In the genomic region with DNA sequence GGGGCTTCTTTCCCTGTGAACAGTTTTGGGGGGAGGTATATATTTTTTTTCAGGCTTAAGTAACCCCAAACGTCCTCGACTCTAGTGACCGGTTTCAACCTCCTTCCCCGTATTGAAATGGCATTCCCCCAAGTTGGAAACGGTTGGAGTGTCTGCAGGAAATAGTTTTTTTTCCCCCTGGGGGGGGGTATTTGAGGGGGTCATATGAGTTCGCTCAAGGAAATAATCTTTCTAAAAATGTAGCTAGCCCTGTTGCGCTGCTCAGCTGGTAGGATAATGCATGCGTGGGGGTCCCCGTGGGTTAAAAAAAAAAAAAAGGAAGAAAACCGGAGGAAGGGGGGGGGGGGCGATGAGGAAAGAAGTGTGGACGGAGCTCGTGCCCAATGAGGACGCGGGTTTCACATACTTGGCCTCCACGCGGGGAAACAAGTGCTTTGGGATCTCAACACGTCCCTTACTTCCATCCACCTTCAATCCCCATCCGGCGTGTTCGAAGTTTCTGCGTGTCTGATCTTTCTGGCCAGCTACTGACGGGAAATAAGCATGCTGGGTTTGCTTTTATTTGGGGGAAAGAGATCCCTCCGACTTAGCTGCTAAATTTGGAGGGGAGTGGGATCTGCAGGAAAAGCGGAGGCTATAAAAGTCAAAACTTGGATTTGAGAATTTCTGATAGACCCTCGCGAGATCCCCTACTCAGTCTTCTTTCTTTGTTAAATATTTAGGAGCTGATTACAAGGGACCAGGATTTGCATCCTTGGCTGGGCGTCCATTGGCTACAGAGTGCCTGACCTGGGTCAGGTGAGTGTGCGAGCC, we compare ENCODE assay signal across 7 mouse cellular contexts. TPM values are rescaled to one million over a fixed set of nuclear protein-coding genes. Genes with fewer than 3 reads are reported as not detected.
DNase-seq lines count a peak whose midpoint lies in the region; ATAC-seq and TF ChIP-seq lines count a peak whose summit lies in the region.

No protein-coding gene starts in this region.

- peak overlapping the region; percentile 75 for H3K4me3 ChIP-seq in ES-Bruce4 (ENCODE audit: low read depth, low read length)
- H3K4me3 ChIP-seq in embryonic facial prominence, embryonic 13.5 days = peak overlapping the region; percentile 78
- peak overlapping the region; percentile 68 for H3K4me3 ChIP-seq in hindbrain, embryonic 12.5 days
- H3K4me3 ChIP-seq in lung, embryonic 15.5 days = peak overlapping the region; percentile 85

- no peak for TF ChIP-seq POLR2A in ES-Bruce4 (IDR thresholded peaks at IDR 0.05; ENCODE audit: insufficient read depth, low read length)

- no peak for TF ChIP-seq CTCF in ES-Bruce4 (IDR thresholded peaks at IDR 0.05; ENCODE audit: low read depth, low read length)

- no peak overlapping the region for H3K27ac ChIP-seq in ES-Bruce4 (ENCODE audit: insufficient read depth, low read length)
- no peak overlapping the region; the same call in 1 of the 2 replicates for H3K27ac ChIP-seq in embryonic facial prominence, embryonic 13.5 days
- H3K27ac ChIP-seq in hindbrain, embryonic 12.5 days = no peak overlapping the region
- H3K27ac ChIP-seq in lung, embryonic 15.5 days = peak overlapping the region; percentile 69

- peaks cover 3% of the 10 kb centered on the region for H3K4me1 ChIP-seq in ES-Bruce4 (ENCODE audit: control insufficient read depth, insufficient read depth, low read length)
- H3K4me1 ChIP-seq in embryonic facial prominence, embryonic 13.5 days = peaks cover 41% of the 10 kb centered on the region
- peaks cover 5% of the 10 kb centered on the region for H3K4me1 ChIP-seq in hindbrain, embryonic 12.5 days
- peaks cover 44% of the 10 kb centered on the region for H3K4me1 ChIP-seq in lung, embryonic 15.5 days

- H3K4me2 ChIP-seq in embryonic facial prominence, embryonic 13.5 days = peak overlapping the region; percentile 80
- H3K4me2 ChIP-seq in hindbrain, embryonic 12.5 days (replicated peaks) = peak overlapping the region; percentile 86
- peak overlapping the region; percentile 86 for H3K4me2 ChIP-seq in lung, embryonic 15.5 days

- peaks cover 6% of the 10 kb centered on the region; the same call in 1 of the 2 replicates for H3K36me3 ChIP-seq in ES-Bruce4 (ENCODE audit: control insufficient read depth, insufficient read depth, low read length, poor library complexity, severe bottlenecking)
- no peaks in the 10 kb centered on the region for H3K36me3 ChIP-seq in embryonic facial prominence, embryonic 13.5 days
- H3K36me3 ChIP-seq in hindbrain, embryonic 12.5 days = no peaks in the 10 kb centered on the region
- no peaks in the 10 kb centered on the region for H3K36me3 ChIP-seq in lung, embryonic 15.5 days

- peak; percentile 29 for DNase-seq in A20 (ENCODE audit: low read depth, low spot score)
- DNase-seq in right cerebral cortex, postnatal 10 days (ENCODE audit: low spot score in 2 of 2) = peak; percentile 42 to 59
- no peak for DNase-seq in frontal cortex, postnatal 14 days (ENCODE audit: low spot score in 2 of 2)

- TF ChIP-seq EP300 in ES-Bruce4 (IDR thresholded peaks at IDR 0.05; ENCODE audit: insufficient read depth, low read depth, low read length) = no peak

- no peaks in the 10 kb centered on the region for H3K9me3 ChIP-seq in ES-Bruce4 (replicated peaks; ENCODE audit: control insufficient read depth, insufficient read depth, low read length, poor library complexity, severe bottlenecking)
- no peaks in the 10 kb centered on the region for H3K9me3 ChIP-seq in embryonic facial prominence, embryonic 13.5 days
- no peaks in the 10 kb centered on the region for H3K9me3 ChIP-seq in hindbrain, embryonic 12.5 days (replicated peaks)
- no peaks in the 10 kb centered on the region for H3K9me3 ChIP-seq in lung, embryonic 15.5 days

- 1% methylated on average over 28 of the region's 29 CpGs for WGBS in embryonic facial prominence, embryonic 13.5 days
- under 1% methylated on average over 28 of the region's 29 CpGs for WGBS in hindbrain, embryonic 12.5 days
- WGBS in lung, embryonic 15.5 days = under 1% methylated on average over 27 of the region's 29 CpGs

- H3K9ac ChIP-seq in ES-Bruce4 (ENCODE audit: low read depth, poor library complexity, severe bottlenecking) = peak overlapping the region; percentile 47
- peak overlapping the region; percentile 75 for H3K9ac ChIP-seq in embryonic facial prominence, embryonic 13.5 days
- H3K9ac ChIP-seq in hindbrain, embryonic 12.5 days = peak overlapping the region; percentile 63
- peak overlapping the region; percentile 76 for H3K9ac ChIP-seq in lung, embryonic 15.5 days

- no peak for ATAC-seq in embryonic facial prominence, embryonic 13.5 days (ENCODE audit: insufficient number of reproducible peaks, insufficient read depth, low FRiP score, low TSS enrichment, low read depth)
- ATAC-seq in hindbrain, embryonic 12.5 days (ENCODE audit: low FRiP score) = peak; percentile 23; the same call in 1 of the 2 replicates
- ATAC-seq in lung, embryonic 15.5 days (ENCODE audit: borderline replicate concordance, extremely low read depth, low FRiP score, low TSS enrichment) = no peak

- H3K27me3 ChIP-seq in ES-Bruce4 (ENCODE audit: control insufficient read depth, insufficient read depth, low read length, poor library complexity, severe bottlenecking) = no peaks in the 10 kb centered on the region
- no peaks in the 10 kb centered on the region for H3K27me3 ChIP-seq in embryonic facial prominence, embryonic 13.5 days
- no peaks in the 10 kb centered on the region for H3K27me3 ChIP-seq in hindbrain, embryonic 12.5 days
- H3K27me3 ChIP-seq in lung, embryonic 15.5 days = no peaks in the 10 kb centered on the region

RNA-seq across cellular contexts. Expression of gene Itpr1, which starts 0.8 kb away (rescaled TPM):
- polyA plus RNA-seq in ES-Bruce4 (2011; ENCODE audit: insufficient read depth, insufficient read length, low read depth, missing spikeins) = 42.5 and 50.0 TPM in 2 replicates
- 7.8 and 11.2 TPM in 2 replicates for polyA plus RNA-seq in embryonic facial prominence, embryonic 13.5 days (2015; fragmentation: Nextera tagmentation; extraction: Ambion mirVana)
- polyA plus RNA-seq in hindbrain, embryonic 12.5 days (2016; fragmentation: Nextera tagmentation; extraction: Ambion mirVana) = 8.2 and 10.3 TPM in 2 replicates
- 12.7 and 14.9 TPM in 2 replicates for polyA plus RNA-seq in lung, embryonic 15.5 days (2015; fragmentation: Nextera tagmentation; extraction: Ambion mirVana)

RNA-seq across cellular contexts. Expression of gene Sumf1, which starts 28.3 kb away (rescaled TPM):
- polyA plus RNA-seq in ES-Bruce4 (2011; ENCODE audit: insufficient read depth, insufficient read length, low read depth, missing spikeins) = 12.8 and 14.3 TPM in 2 replicates
- polyA plus RNA-seq in embryonic facial prominence, embryonic 13.5 days (2015; fragmentation: Nextera tagmentation; extraction: Ambion mirVana) = 22.3 and 23.2 TPM in 2 replicates
- 16.8 and 16.9 TPM in 2 replicates for polyA plus RNA-seq in hindbrain, embryonic 12.5 days (2016; fragmentation: Nextera tagmentation; extraction: Ambion mirVana)
- polyA plus RNA-seq in lung, embryonic 15.5 days (2015; fragmentation: Nextera tagmentation; extraction: Ambion mirVana) = 29.7 and 30.0 TPM in 2 replicates

Comparison
In these comparisons a context has a peak if more than half of its experiments do, and no peak if none do; other contexts are left out.
1. DNase-seq: peak in A20 (single experiment) and right cerebral cortex, postnatal 10 days (2 of 2); none in frontal cortex, postnatal 14 days (0 of 2).
2. Peak in every context shown above with its lines, with median percentiles within 50 percentile points of each other: H3K4me3 ChIP-seq, H3K9ac ChIP-seq and H3K4me2 ChIP-seq.